Mouse (Mus musculus): ENCODE data around the gene Prrg2.

The Prrg2 gene

DNA sequence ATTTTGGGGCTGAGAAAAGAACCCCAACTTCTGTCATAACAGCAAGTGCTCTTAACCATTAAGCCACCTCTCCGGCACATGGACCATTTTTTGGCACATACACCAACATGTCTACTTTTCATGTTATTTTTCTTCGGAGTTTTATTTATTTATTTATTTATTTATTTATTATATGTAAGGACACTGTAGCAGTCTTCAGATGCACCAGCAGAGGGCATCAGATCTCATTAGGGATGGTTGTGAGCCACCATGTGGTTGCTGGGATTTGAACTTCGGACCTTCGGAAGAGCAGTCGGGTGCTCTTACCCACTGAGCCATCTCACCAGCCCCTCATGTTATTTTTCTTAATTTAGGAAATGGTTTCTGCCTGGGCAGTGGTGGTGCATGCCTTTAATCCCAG, 38.8 kb downstream of the Prrg2 start:
- ChIA-PET CTCF (interaction anchor here in 2 of 4 experiments (0.5 to 2.9 kb wide), 4 partner anchors 14 to 72 kb away, joined by 3 to 11 read pairs (median 6); partner anchors contain the start of gene Prmt1 (in 1 of the 2)), POLR2A (interaction anchor here in 2 of 4 experiments (1.3 to 8.0 kb wide), 5 partner anchors 14 to 30 kb away, joined by 3 to 66 read pairs (median 6); no protein-coding TSS in a partner anchor)

DNA sequence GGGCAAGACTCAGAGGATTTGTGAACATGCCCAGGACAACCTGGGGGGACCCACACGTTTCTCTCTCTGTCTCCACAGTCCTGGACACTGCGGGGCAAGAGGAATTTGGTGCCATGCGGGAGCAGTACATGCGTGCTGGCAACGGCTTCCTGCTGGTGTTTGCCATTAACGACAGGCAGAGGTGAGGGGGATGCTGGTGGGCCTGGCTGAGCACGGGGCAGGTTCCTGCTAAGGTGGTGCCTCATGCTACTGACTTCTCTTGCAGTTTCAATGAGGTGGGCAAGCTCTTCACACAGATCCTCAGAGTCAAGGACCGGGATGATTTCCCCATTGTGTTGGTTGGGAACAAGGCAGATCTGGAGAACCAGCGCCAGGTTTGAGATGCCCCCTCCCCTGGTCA, 42.3 kb downstream of the Prrg2 start:
- CTCF ChIA-PET, result no interaction called here
- POLR2A ChIA-PET, result interaction anchor here in 2 of 4 experiments (0.6 to 4.4 kb wide), 4 partner anchors 18 to 105 kb away, joined by 3 to 18 read pairs (median 3); no protein-coding TSS in a partner anchor

DNA sequence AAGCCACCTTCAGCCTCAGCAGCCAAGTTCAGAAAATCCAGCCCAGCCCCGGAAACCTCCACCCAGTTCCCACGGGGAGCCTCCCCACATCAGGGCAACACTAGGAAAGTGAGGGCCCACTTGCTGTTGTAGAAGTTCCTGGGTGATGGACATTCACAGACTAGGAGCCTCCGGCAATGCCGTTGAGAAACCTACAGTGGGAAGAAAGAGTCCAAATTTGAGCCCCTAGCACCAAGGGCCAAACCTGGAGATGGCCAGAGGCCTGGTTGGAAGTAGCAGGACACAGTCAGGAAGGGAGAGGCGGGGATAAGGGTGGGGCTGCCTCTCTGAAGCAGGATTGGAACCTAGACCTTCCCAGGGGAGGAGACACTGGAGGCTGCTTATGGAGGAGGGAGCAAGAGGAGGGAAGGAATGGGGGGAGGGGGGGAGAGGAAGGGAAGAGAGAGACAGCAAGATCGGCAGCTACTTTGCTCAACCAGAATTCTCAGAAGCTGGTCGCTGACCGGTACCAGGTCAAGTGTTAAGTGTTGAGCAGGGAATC, 43.4 kb downstream of the Prrg2 start:
- ChIA-PET POLR2A (interaction anchor here in 3 of 4 experiments (0.6 to 8.7 kb wide), 26 partner anchors 7 to 322 kb away, joined by 3 to 155 read pairs (median 20); partner anchors contain the start of genes Prmt1 (in 3 of the 3), Irf3 (in 2 of the 3), Prr12 (in 2 of the 3) and Aldh16a1 (in 1 of the 3)), CTCF (interaction anchor here in 1 of 4 experiments (2.0 to 3.9 kb wide), 2 partner anchors 48 to 143 kb away, joined by 10 to 44 read pairs; no protein-coding TSS in a partner anchor)

DNA sequence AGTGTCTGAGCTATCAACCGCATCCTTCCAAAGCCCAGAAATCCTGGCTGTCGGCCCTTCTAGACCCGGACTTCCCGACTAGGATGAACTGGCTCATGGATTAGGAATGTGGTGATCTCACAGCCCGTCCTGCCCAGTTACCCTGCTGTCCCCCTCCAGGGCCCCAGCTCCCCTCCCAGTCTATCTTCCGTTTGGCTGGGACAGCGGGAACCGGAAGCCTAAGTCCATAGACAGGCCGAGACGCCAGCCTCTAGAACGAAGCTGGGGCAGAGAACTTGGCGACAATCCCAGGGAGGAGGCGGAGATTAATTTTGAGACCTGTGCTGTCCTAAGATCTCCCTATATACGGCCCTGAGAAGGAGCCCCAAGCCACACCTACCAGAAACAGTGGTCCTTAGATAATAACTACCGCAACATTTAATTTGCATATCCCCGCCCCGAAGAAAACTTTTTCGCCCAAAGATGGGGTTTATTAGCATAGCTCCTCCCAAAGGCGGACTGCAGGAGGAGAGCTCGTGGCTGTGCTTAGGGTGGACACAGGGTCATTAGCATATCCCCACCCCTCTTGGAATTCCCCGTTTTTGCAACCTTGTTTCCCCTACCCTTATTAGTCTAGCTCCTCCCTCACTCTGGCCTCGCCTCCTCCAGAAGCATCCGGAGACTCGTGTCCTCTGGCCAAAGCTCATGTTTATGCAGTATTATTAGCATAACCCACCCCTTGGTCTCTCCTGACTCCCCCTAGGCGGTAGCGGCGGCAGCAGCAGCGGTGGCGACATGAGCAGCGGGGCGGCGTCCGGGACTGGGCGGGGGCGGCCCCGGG, 45.0 kb downstream of the Prrg2 start, which contains the start of gene Rras:
Gene Rras (plus strand): TSS at position 720 of the 820 bp plus-strand sequence.
- CTCF ChIA-PET, result interaction anchor here (0.5 to 3.9 kb wide), 42 partner anchors 10 to 784 kb away, joined by 3 to 44 read pairs (median 4); partner anchors contain the start of genes Aldh16a1 (in 1 of the 4), Ap2a1 (in 1 of the 4), Pih1d1 (in 1 of the 4) and Prmt1 (in 1 of the 4)
- POLR2A ChIA-PET, result interaction anchor here (0.6 to 8.7 kb wide), 149 partner anchors 9 to 701 kb away, joined by 3 to 155 read pairs (median 5); partner anchors contain the start of genes Il4i1 (in 3 of the 4), Irf3 (in 3 of the 4), Nup62 (in 3 of the 4) and Prmt1 (in 3 of the 4)

DNA sequence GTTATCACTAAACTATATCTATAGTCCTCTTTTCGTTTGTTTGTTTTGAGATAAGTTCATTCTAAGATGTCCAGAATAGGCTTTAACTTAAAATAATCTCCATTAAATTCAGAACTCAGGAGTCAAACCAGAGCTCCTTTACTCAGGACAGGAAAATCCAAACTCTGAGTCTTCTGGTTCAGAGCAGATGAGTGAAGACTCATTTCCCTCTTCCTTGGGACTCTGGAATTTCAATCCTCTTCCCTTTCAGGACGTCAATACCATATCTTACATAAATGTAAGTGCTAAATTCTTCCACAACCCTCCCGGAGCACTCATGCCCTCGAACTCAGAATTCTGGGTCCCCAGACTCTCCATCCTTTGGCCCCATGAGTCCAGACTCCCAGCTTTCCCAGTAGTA, 45.7 kb downstream of the Prrg2 start:
- CTCF ChIA-PET, result interaction anchor here in 3 of 4 experiments (0.7 to 3.9 kb wide), 17 partner anchors 12 to 369 kb away, joined by 3 to 44 read pairs (median 4); partner anchors contain the start of genes Ap2a1 (in 1 of the 3), Prr12 (in 1 of the 3) and Prrg2 (in 1 of the 3)
- POLR2A ChIA-PET, result interaction anchor here in 3 of 4 experiments (0.7 to 8.7 kb wide), 87 partner anchors 9 to 701 kb away, joined by 3 to 155 read pairs (median 6); partner anchors contain the start of genes Irf3 (in 3 of the 3), Prmt1 (in 3 of the 3), Prr12 (in 3 of the 3) and Ap2a1 (in 2 of the 3)

DNA sequence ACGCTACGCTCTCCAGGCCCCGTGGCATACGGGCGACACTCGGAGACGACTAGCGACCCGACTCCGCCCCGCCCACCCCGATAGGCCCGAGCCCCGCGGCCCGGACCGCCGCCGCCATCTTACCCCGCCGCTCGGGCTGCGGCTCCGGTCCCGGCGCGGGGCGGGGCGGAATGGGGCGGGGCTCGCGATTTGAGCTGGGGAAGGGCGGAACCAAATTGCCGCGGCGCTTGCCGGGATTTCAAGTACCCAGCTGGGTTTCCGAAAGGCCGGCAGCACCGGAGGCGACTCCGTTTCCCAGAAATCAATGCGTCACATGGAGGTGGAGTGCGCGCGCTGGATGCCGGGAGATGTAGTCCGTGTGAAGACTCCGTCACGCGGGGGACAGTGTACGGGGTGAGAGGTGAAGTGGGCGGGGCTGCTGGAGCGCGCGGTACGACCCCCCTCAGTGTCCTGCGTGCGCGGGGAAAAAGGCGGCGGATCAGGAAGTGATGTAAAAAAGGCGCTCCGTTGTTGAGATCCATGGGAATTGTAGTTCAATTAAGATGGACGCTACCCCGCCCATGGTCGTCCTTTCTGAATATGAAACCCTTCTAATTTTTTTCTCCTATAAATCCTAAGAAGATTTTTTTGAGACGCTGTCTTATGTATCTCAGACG, 46.4 kb downstream of the Prrg2 start, which contains the start of gene Scaf1:
Gene Scaf1 (minus strand): TSS at position 407 of the 656 bp plus-strand sequence.
- POLR2A ChIA-PET, result interaction anchor here in 3 of 4 experiments (0.5 to 8.7 kb wide), 63 partner anchors 8 to 731 kb away, joined by 3 to 155 read pairs (median 4); partner anchors contain the start of genes Bcl2l12 (in 3 of the 3), Irf3 (in 3 of the 3), Prmt1 (in 3 of the 3) and Aldh16a1 (in 2 of the 3)
- CTCF ChIA-PET, result interaction anchor here in 2 of 4 experiments (0.6 to 3.9 kb wide), 7 partner anchors 20 to 118 kb away, joined by 3 to 44 read pairs (median 5); partner anchors contain the start of gene Ap2a1 (in 1 of the 2)

DNA sequence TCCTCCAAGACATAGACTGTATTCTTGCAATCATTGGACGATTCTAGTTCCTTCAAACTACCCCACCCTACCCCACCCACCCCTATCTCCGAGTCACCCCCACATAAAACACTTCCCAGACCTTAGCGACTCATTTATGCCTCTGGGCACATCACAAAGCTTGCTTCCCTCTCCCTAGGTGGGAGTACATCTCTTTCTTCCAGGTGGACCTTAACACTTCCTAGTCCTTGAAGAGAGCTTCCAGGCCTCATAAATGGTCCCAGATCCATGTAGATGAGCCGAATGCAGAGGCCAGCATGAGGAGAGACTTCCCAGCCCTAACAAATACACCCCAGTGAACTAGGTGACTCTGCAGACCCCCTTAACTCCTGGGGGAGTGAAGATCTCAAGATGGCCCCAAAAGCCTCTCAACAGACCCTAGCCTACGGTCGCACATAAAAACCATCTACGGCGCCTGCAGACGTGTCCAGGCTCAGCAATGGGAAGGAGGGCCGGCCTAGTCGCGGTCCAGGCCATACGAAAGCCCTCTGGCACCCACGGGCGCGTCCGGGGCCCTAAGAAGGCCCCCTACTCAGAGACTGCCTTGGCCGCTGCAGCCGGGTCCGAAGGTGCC, 47.0 kb downstream of the Prrg2 start:
- ChIA-PET POLR2A (interaction anchor here (0.5 to 8.7 kb wide), 59 partner anchors 9 to 732 kb away, joined by 3 to 155 read pairs (median 4); partner anchors contain the start of genes Bcl2l12 (in 3 of the 4), Irf3 (in 3 of the 4), Prmt1 (in 3 of the 4) and Aldh16a1 (in 2 of the 4)), CTCF (interaction anchor here in 1 of 4 experiments (0.6 to 3.9 kb wide), 4 partner anchors 33 to 86 kb away, joined by 3 to 44 read pairs (median 6); partner anchors contain the start of gene Ap2a1)

DNA sequence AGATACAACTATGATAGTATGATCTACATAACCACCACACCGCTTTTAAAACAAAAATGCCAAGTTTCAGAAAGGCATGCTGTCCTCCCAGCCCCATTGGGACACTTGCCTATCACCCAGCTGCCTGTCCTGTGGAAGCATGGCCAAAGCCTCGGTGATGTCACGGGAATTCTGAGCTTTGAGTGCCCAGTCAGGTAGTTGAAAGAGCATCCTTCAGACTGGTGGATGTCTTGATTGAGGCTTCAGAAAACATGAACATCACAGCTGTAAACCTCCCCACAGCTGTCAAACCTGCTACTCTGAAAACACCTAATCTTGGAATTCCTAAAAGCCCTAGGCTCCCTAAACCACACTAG, 48.4 kb downstream of the Prrg2 start:
- ChIA-PET CTCF (interaction anchor here in 2 of 4 experiments (0.6 to 0.9 kb wide), 2 partner anchors 61 to 269 kb away, joined by 3 to 4 read pairs; no protein-coding TSS in a partner anchor), POLR2A (interaction anchor here (0.6 to 8.7 kb wide), 18 partner anchors 8 to 165 kb away, joined by 3 to 155 read pairs (median 5); partner anchors contain the start of genes Prmt1 (in 2 of the 4), Bcl2l12 (in 1 of the 4), Irf3 (in 1 of the 4) and Rpl13a (in 1 of the 4))

DNA sequence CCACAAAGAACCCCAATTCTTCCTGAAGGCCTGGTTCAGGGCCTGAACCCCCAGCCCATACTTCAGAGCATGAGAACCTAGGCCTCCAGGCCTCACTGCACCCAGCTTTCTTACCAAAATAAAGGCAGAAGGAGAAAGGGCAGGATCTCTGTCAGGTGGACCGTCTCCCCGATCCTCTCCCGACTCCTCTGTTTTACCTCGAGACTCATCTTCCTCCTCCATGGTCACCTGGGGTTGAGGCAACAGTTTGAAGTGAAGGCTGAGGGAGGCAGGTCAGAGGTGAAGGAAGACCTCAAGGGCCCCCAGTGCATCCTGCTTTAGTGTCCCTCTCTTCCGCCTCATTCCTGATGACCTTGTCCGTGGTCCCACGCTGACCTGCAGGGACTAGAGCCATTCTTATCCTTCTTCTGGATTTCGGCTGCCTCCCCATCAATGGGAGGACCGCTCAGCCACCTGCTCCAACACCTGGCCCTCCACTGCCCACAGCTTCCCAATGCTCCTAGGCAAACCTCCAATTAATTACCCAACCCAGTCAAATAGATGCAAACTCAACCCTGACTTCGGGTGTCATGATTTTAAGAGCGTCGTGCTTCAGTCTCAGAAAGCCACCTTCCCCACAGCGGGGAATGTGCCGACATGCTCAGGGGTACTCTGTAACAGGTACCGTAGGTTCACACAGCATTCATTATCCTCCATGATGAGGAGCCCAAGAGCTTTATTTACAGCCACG, 48.9 kb downstream of the Prrg2 start:
- ChIA-PET CTCF (interaction anchor here in 1 of 4 experiments (0.6 kb wide), 1 partner anchor 269 kb away, joined by 4 read pairs; no protein-coding TSS in a partner anchor), POLR2A (interaction anchor here (0.6 to 8.7 kb wide), 20 partner anchors 8 to 111 kb away, joined by 3 to 155 read pairs (median 5); partner anchors contain the start of genes Irf3 (in 3 of the 4), Bcl2l12 (in 2 of the 4), Prmt1 (in 2 of the 4) and Rpl13a (in 1 of the 4))

DNA sequence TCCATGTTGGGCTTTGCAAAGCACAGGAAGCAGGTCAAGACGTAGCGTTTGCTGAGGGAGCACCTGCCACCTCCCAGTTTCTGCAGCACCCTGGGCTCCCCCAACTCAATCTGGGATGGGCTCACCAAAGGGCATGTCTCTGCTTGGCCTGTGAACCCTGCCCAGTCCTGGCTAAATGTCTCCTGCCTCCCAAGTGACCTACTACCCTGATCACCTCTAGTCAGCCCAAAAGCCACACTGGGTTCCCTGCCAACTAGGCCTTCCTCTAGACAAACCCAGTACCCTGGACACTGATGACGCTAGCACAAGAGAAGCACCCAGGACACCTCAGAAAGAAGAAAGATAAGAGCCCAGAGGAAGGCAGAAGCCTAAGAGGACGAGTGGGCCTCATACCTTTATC, 49.7 kb downstream of the Prrg2 start:
- CTCF ChIA-PET, result no interaction called here

DNA sequence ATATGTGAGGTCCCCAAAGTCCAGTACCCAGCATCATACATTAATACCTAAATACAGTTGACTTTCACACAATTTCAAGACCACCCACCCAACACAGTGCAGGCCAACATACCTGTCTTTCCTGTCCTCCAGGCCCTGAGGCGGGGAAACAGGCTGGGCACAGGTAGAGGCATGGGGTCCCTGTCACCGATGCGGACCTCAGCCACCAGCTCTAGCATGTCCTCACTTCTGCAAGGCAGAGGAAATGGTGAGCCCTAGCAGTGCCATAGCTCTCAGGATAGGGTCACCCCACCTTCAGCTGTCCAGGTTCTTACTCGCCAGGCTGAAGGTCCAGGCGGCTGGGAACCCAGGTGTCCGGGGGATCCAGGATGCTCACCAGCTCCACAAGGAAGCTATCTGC, 50.5 kb downstream of the Prrg2 start:
- POLR2A ChIA-PET, result interaction anchor here in 3 of 4 experiments (0.5 to 8.7 kb wide), 12 partner anchors 8 to 269 kb away, joined by 3 to 155 read pairs (median 3); partner anchors contain the start of genes Bcl2l12 (in 2 of the 3), Irf3 (in 2 of the 3) and Prmt1 (in 2 of the 3)
- CTCF ChIA-PET, result no interaction called here

More for the DNA sequence above, 49.7 kb downstream of the Prrg2 start:
- POLR2A ChIA-PET, result interaction anchor here in 3 of 4 experiments (0.7 to 8.7 kb wide), 10 partner anchors 9 to 61 kb away, joined by 3 to 155 read pairs (median 4); partner anchors contain the start of genes Irf3 (in 3 of the 3), Bcl2l12 (in 2 of the 3) and Prmt1 (in 2 of the 3)

DNA sequence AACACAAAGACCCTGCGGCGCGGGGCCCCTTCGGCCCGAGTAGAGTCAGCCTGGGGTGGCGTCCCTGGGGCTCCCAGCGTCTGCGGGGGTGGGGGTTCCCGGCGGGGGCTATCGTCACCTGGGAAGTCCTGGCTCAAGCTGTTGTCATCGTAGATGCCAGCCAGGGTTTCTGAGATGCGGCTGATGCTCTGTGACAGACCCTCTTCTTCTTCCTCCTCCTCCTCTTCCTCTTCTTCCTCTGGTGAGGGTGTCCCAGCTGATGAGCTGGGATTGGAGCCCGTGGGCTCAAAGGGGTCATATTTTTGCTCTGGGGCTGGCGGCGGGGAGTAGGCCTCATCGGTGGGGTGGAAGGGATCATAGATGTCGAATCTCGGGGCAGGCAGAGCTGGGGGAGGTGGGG, 54.1 kb downstream of the Prrg2 start:
- POLR2A ChIA-PET, result interaction anchor here in 3 of 4 experiments (0.5 to 14.1 kb wide), 9 partner anchors 7 to 876 kb away, joined by 3 to 155 read pairs (median 6); partner anchors contain the start of genes Rras (in 2 of the 3), Ap2a1 (in 1 of the 3), Irf3 (in 1 of the 3) and Prmt1 (in 1 of the 3)
- CTCF ChIA-PET, result interaction anchor here in 1 of 4 experiments (1.2 kb wide), 1 partner anchor 59 kb away, joined by 3 read pairs; no protein-coding TSS in a partner anchor

DNA sequence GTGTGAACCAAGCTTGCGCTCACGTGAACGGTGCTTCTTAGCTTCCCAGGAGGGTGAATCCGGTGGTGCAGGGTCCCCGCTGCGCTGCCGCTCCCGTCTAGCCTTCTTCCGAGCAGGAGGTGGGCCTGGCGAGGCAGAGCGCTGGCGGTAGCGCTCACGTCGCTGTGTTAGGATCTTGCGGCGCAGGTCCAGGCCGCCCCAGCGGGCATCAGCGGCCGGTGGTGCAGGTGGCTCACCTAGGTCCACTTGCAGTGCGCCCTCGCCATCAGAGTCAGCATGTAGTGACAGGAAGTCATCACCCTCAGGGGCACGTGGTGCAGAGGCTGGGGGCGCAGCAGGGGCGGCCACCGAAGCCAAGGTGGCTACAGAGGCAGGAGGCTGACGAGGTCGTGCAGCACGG, 54.6 kb downstream of the Prrg2 start:
- CTCF ChIA-PET, result interaction anchor here in 1 of 4 experiments (1.2 kb wide), 1 partner anchor 59 kb away, joined by 3 read pairs; no protein-coding TSS in a partner anchor
- POLR2A ChIA-PET, result interaction anchor here in 3 of 4 experiments (0.5 to 14.1 kb wide), 12 partner anchors 8 to 351 kb away, joined by 3 to 155 read pairs (median 4); partner anchors contain the start of genes Rras (in 3 of the 3), Scaf1 (in 2 of the 3), Ap2a1 (in 1 of the 3) and Irf3 (in 1 of the 3)

DNA sequence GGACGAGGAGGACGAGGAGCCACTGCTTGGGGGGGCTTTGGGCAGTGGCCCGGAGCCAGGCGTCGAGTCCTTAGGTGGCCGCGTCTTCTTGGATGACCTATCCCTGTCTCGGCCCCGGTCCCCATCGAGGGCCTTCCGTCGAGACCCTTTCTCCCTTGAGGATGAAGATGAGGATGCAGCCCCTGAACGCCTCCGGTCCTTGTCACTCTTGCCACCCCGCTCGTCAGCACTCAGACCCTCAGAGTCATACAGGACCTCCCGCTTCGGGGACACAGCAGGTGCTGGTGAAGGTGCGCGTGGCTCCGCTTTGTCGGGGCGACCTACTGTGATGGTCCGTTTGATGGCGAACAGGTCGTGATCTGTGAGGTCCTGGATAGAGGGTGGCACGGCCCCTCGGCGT, 55.3 kb downstream of the Prrg2 start:
- CTCF ChIA-PET, result no interaction called here
- POLR2A ChIA-PET, result interaction anchor here in 3 of 4 experiments (1.0 to 14.1 kb wide), 12 partner anchors 8 to 352 kb away, joined by 3 to 246 read pairs (median 6); partner anchors contain the start of genes Rras (in 3 of the 3), Irf3 (in 2 of the 3), Prmt1 (in 2 of the 3) and Scaf1 (in 2 of the 3)

DNA sequence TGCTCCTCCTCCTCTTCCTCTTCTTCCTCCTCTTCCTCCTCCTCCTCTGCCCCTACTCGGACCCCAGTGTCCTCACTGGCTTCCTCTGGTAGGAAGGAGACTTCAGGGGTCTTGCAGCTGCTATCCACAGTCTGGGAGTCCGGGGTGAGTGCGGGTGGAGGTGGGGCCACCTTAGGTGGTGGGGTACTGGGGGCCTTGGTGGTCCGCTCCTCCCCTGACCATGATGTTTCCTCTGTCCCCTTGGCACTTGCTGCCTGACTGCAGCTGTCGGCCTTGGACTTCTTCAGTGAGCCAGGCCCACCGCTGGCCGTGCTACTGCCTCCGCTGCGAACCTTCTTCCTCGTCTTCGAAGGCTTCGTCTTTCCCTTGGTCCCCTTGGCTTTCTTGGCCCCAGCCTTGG, 56.0 kb downstream of the Prrg2 start:
- ChIA-PET CTCF (no interaction called here), POLR2A (interaction anchor here in 3 of 4 experiments (0.6 to 14.1 kb wide), 14 partner anchors 8 to 255 kb away, joined by 3 to 246 read pairs (median 6); partner anchors contain the start of genes Rras (in 3 of the 3), Scaf1 (in 3 of the 3), Prmt1 (in 2 of the 3) and Irf3 (in 1 of the 3))
